Mouse (Mus musculus): ENCODE measurements around the gene Lrp5.

- TF ChIP-seq CTCF (IDR thresholded peaks at IDR 0.05; ENCODE audit: control insufficient read depth, insufficient read depth, insufficient read length) (no peak), MAX (IDR thresholded peaks at IDR 0.05) (no peak), CEBPB (IDR thresholded peaks at IDR 0.05; ENCODE audit: low read depth) (no peak)
These were observed 9.1 kb upstream of the Lrp5 start for GRCm38 (mm10) chr19:3695471-3695870.
